Mouse (Mus musculus) mature B cell (primary cell): ENCODE results near the gene Ptprs.

Source experiments
- in situ Hi-C: fragments of 300-500 bp; cut with MboI; formaldehyde crosslinking; loops from 2 replicates; pipeline ENCODE4 v1.14.3; 2019

Ptprs gene

GRCm38 (mm10) chr17:56425584-56425914 is 50.7 kb downstream of the Ptprs start:
- in situ Hi-C loops = no loop called here

- in situ Hi-C loops = no loop called here
Measured at GRCm38 (mm10) chr17:56424726-56425583, 51.3 kb downstream of the Ptprs start.

- in situ Hi-C loops = no loop called here
Measured at GRCm38 (mm10) chr17:56420022-56420421, 56.3 kb downstream of the Ptprs start.

DNA sequence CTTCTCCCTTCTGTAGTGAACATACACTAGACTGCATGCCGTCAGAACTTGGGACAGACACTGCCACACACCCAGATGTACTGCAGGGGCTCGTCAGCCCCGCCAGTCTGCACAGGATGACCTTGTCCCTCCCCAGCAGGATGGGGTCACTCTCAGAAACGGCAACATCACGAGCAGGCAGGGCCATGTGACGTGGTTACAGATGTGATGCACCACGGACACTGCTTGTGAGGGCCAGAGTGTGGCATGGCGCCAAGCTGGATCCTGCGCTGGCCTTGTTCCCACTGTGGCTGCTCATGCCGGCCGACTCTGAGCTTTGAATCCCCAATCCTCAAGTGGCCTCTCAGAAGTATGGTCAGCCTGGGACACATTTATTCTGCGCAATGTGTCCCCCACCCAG is 58.0 kb downstream of the Ptprs start:
- in situ Hi-C loops = no loop called here

DNA sequence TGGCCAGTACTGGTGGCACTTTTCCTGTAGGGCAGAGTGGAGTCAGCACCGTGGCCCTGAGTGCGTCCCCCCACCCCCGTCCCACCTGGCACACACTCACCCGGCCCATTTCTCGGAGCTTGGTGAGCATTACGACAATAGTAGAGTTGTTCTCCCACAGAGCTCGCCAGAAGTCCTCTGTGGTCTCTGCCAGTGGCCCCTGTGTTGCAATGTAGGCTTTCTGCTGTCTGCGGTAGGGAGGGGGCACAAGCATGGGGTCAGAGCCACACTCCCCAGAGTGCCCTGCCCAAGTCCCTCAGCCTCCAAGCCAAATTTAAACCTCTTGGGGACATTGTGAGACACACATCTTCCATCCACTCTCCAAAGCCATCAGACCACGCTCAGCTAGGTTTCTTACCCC is 61.5 kb downstream of the Ptprs start:
- in situ Hi-C loops = no loop called here

DNA sequence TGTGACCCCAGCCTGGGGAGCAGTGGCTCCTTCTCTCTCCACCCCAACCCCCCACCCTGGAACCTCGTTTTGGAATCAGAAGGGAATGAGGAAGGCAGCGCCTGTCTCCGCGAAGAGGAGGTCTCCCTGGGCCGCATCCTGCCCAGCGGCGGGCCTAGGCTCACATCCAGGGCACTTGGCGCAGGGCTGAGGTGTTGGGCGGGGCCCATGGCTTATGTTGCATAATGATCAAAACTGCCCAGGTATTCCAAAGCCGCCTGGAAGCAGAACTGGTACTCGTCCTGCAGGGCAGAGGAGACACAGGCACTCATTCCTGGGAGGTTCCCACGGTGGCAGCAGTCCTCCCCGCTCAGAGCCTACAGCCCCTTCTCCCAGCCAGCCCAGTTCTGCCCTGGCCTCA is 63.2 kb downstream of the Ptprs start:
- in situ Hi-C loops = no loop called here

GRCm38 (mm10) chr17:56411437-56411836 is 64.8 kb downstream of the Ptprs start:
- in situ Hi-C loops = no loop called here

DNA sequence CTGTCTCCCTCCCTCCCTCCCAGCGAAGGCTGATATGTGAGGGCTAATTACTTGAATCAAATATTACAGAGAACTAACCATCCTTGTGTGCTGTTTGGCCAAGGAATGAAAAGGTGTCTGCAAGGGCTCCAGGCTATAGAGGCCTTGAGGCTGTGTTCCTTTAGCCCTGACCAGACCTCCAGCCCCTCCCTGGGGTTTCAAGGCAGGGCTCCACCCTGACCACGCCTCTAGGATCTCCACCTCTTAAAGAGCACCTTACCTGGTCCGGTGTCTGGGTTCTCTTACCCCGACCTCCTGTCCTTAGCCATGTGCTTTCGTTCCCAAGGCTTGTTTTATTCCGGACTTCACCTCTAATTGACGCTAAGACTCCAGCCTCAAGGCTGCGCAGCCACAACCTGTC is 66.5 kb downstream of the Ptprs start:
- in situ Hi-C loops = no loop called here

- in situ Hi-C loops = no loop called here
Measured at GRCm38 (mm10) chr17:56408965-56409625, 67.2 kb downstream of the Ptprs start.

DNA sequence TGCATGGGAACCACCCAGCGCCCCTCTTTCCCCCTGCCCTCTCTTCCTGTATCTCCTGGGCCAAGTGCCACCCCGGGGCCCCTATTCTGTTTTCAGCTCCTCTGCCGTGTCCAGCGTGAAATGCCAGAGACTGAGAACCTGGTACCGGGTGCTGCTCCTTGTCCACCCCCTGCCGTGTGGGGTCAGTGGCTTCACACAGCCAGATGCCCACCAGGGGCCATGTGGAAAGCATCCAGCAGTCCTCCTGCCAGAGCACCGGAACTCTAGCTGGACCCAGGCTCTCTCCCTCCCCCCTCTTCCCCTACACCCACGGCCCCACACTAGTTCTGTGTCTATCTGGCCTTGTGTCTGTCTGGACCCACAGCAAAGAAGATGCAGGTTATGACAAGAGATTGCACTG is 68.9 kb downstream of the Ptprs start:
- in situ Hi-C loops = no loop called here

DNA sequence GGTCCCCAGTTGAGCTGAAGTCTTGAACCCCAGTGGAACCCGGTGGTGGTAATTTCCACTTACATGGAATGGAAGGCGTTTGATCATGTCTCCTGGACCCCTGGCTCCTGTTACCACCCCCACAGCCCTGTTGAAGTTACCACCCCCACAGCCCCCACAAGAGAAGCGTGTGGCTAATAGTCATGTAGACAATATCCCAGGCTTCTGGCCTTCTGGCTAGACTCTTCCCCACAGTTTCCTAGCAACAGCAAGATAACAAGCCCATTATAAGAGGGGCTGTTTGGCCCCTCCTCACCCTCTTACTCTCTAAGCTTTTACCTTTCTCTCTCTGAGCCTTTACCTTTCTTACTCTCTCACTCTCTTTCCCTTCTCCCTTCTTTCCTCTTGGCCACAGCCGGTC is 69.4 kb downstream of the Ptprs start:
- in situ Hi-C loops = no loop called here

GRCm38 (mm10) chr17:56405856-56406840 is 70.1 kb downstream of the Ptprs start:
- in situ Hi-C loops = no loop called here

GRCm38 (mm10) chr17:56405341-56405740 is 70.9 kb downstream of the Ptprs start:
- in situ Hi-C loops = no loop called here

- in situ Hi-C loops = no loop called here
Measured at GRCm38 (mm10) chr17:56401051-56401521, 75.2 kb downstream of the Ptprs start.

- in situ Hi-C loops = no loop called here
Measured at GRCm38 (mm10) chr17:56400221-56400620, 76.1 kb downstream of the Ptprs start.

DNA sequence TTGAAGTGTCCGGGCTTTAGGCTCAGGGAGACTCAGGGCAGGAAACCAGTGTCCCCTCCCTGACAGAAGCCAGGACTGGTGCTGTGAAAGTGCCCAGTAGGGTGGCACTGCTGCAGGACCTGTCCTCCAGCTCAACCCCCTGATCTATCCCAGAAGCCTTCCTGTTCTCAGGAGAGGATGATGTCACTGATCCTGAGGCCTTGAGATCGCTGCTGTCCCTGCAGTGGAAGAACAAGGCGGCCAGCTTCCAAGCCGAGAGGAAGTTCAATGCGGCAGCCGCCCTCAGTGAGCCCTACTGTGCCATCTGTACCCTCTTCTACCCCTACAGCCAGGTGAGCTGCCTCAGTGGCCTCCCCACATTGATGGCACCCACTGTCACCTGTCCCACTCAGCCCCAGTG is 80.2 kb downstream of the Ptprs start:
- in situ Hi-C loops = no loop called here

GRCm38 (mm10) chr17:56393889-56394288 is 82.4 kb downstream of the Ptprs start:
- in situ Hi-C loops = no loop called here

DNA sequence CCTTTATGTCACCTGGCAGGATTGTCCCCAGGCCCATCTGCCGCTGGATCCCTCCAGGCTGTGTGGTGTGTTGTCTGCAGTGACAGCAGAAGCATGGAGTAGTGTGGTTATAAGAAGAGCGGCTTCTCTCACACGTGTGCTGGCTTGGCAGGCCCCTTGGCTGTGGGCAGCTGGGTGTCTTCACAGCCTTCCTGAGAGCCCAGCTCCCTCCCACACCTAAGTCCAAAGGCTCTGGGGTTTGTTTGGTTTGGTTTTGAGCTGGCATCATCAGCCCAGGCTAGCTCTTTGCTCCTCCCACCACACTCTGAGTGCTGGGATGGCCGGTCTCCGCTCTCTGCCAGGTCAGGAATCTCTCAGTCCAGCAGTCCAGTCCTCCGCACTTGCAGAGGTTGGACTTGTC is 83.0 kb downstream of the Ptprs start:
- in situ Hi-C loops = no loop called here

- in situ Hi-C loops = no loop called here
Measured at GRCm38 (mm10) chr17:56387612-56388011, 88.7 kb downstream of the Ptprs start.

- in situ Hi-C loops = no loop called here
Measured at GRCm38 (mm10) chr17:56384903-56385302, 91.4 kb downstream of the Ptprs start.

DNA sequence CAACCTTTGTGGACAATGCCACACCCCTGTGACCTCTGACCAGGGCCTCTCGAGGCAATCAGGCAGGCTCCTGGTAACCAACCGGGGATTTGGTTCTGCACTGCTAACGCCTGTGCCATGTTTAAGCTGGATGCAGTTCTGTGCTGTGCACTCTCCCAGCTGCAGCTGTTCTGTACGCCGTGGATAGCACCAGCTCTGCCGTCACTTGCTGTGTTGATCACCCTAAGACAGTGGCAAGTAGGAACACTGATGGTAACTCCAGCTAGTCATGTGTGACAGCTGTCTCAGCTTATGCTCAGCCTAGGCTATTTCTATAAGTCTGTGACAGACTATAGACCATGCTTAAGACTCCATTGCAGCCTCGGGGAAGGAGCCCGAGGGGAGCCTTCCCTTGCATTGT is 93.3 kb downstream of the Ptprs start:
- in situ Hi-C loops = no loop called here

GRCm38 (mm10) chr17:56381183-56381582 is 95.1 kb downstream of the Ptprs start:
- in situ Hi-C loops = no loop called here
